Mouse (Mus musculus) spleen, embryonic (tissue): ENCODE data around the gene Eif3m.

Source experiments
- CTCF ChIA-PET: fragments of 350-600 bp; sonication (Branson Sonifier 250); formaldehyde crosslinking; loops from one replicate; lab custom pipeline; 2022; lab: Charles Lee

The Eif3m gene

DNA sequence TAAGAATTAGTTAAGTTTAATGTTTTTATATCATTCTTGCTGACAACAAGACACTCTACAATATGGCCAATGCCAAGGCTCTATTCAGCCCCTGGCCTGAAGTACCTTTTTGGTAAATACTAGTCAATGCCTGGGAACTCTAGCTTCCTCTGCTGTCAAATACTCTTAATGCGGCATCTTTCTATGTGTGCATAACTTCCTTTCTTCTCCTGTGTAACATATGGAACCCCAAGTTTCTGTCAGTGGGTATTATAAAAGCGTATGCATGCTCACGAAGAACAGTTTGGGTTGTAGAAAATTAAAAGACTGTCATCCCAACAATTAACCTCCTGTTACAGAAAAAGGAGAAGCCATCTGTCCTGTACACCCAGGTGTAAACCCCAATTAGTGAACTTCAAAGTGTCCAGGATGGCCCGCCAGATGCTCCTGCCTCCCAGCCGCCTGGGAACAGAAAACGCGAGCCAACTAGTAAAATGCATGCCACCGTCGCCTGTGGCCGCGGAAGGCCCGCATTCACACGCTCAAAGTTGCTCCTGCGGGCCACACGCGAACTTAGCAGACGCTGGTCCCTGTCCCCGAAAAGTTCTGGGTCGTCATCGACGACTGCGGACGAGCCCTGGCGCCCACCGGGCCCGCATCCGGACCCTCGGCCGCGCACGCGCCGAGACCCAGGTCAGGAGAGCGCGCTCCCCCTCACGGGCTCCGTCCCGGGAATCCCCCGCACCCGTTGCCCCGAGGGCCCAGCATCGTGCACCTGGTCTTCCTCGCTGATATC is 501 bp downstream of the Eif3m start:
- CTCF ChIA-PET, result no interaction called here

- CTCF ChIA-PET, result interaction anchor here (0.6 kb wide), 1 partner anchor 331 kb away, joined by 9 read pairs; no protein-coding TSS in a partner anchor
Observed at GRCm38 (mm10) chr2:105007236-105007635, 9.6 kb downstream of the Eif3m start.

GRCm38 (mm10) chr2:104996201-104996600 is 20.7 kb downstream of the Eif3m start:
- CTCF ChIA-PET, result no interaction called here

- CTCF ChIA-PET, result no interaction called here
Observed at GRCm38 (mm10) chr2:104994436-104994835, 22.4 kb downstream of the Eif3m start.

DNA sequence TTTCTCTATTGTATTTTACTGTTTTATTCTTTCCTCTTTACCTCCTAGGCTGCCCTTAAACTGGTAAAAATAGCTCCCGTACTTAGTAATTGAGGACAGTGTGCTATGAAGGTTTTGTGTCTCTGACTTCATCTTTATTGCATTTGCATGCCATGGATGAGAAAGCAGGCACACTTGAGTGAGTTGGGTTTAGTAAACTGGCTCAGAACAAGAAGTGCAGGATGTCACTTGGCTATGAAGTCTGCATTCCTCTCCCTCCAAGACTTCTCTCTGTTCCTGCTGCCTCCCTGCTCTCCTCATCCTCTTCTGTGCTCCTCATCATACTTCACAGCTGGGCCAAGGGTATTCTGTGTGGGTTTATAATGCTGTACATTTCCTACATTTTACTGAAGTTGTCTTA is 27.9 kb downstream of the Eif3m start:
- CTCF ChIA-PET, result no interaction called here

DNA sequence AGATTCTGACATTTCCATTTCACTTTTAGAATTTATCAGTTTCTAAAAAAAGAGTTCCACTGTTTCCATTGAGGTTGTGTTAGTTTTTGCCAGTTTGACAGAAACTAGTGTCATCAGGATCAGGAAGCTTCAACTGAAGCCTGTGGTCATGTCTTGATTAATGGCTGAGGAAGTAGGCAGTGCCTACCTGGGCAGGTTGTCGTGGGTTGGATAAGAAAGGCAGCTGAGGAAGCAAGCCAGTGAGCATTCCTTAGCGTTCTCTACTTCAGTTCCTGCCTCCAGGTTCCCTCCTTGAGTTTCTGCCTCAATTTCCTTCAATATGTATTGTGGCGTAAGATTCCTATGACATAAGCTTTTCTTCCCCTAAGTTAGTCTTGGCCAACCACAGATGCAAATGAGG is 31.1 kb downstream of the Eif3m start:
- CTCF ChIA-PET, result no interaction called here

DNA sequence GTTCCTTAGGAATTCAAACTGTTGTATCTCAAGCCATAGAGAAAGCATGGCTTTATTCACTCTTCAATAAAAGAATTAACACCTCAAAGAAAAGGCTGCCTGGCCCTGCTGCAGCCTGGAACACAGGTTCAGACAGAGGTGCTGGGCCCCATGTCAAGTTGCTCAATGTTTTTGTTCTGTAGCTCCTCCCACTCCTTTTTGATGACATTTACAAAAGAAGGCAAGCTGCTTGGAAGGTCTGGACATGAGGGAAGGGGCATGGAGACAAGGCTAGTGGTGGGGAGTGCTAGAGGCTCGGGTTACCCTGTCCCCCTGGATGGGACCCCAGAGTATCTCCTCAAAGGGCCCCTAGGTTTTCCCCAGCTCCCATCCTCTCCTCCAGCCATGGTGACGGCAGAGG is 35.2 kb downstream of the Eif3m start:
- CTCF ChIA-PET, result no interaction called here

DNA sequence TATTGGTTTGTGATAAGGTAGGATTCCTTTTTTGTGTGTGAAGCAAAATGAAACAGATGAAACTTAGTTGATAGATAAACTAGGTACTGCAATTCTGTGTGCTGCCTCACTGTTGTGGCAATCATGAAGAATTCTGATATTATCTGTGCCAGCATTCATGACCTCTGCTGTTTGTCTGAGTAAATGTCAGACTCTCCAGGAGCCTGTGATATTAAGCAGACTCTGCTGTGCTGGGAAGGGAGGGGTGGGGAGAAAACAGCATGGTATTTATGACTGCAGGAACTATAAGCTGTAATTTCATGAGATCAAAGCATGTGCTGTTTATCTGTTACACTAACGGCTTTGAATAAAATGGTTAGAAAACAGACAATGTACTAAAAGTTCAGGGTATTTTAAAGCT is 52.4 kb downstream of the Eif3m start:
- CTCF ChIA-PET, result no interaction called here
